Mouse (Mus musculus): ENCODE data around the gene Ric8a. TPM values are rescaled to one million over a fixed set of nuclear protein-coding genes. Genes with fewer than 3 reads are reported as not detected.
"Not testable (repeated sequence)": the region's sequence is repeated elsewhere in the genome, so short reads cannot be mapped to it uniquely, and the experiment has no call there.

Ric8a gene
- polyA plus RNA-seq, 1 experiment from 2014 or later, result 38.9 TPM

- H3K4me2 ChIP-seq; H3K4me1 ChIP-seq (ENCODE audit: control insufficient read depth, insufficient read depth, low read length); H3K9ac ChIP-seq (ENCODE audit: low read depth, low read length); H3K27ac ChIP-seq (ENCODE audit: low read depth, low read length); ATAC-seq (replicated peaks; ENCODE audit: insufficient number of reproducible peaks, low FRiP score, low TSS enrichment); H3K9me3 ChIP-seq (replicated peaks; ENCODE audit: control insufficient read depth, low read length); H3K4me3 ChIP-seq (ENCODE audit: low read depth, low read length); H3K27me3 ChIP-seq (ENCODE audit: control insufficient read depth, insufficient read depth, low read length): not testable (repeated sequence)
- peaks cover 20% of the 10 kb centered on the region for H3K36me3 ChIP-seq (ENCODE audit: control insufficient read depth, insufficient read depth, low read length)
- 95% methylated on average over 16 of the region's 16 CpGs for WGBS (ENCODE audit: insufficient replicate concordance)
Observed at GRCm38 (mm10) chr7:140890636-140891035, 33.9 kb downstream of the Ric8a start.

- Histone ChIP-seq H3K4me1 (ENCODE audit: control insufficient read depth, insufficient read depth, low read length) (no peaks in the 10 kb centered on the region), H3K4me3 (ENCODE audit: low read depth, low read length) (no peak overlapping the region), H3K36me3 (ENCODE audit: control insufficient read depth, insufficient read depth, low read length) (peaks cover 29% of the 10 kb centered on the region), H3K9me3 (replicated peaks; ENCODE audit: control insufficient read depth, low read length) (no peaks in the 10 kb centered on the region), H3K27me3 (ENCODE audit: control insufficient read depth, insufficient read depth, low read length) (no peaks in the 10 kb centered on the region), H3K9ac (ENCODE audit: low read depth, low read length) (no peak overlapping the region), H3K4me2 (no peak overlapping the region), H3K27ac (ENCODE audit: low read depth, low read length) (no peak overlapping the region)
- 87% methylated on average over 7 of the region's 7 CpGs for WGBS (ENCODE audit: insufficient replicate concordance)
- ATAC-seq (replicated peaks; ENCODE audit: insufficient number of reproducible peaks, low FRiP score, low TSS enrichment), result no peak
Observed at GRCm38 (mm10) chr7:140894031-140894430, 37.3 kb downstream of the Ric8a start.

- Histone ChIP-seq H3K27me3 (ENCODE audit: control insufficient read depth, insufficient read depth, low read length) (no peaks in the 10 kb centered on the region), H3K27ac (ENCODE audit: low read depth, low read length) (no peak overlapping the region), H3K36me3 (ENCODE audit: control insufficient read depth, insufficient read depth, low read length) (peaks cover 25% of the 10 kb centered on the region), H3K9ac (ENCODE audit: low read depth, low read length) (no peak overlapping the region), H3K4me1 (ENCODE audit: control insufficient read depth, insufficient read depth, low read length) (no peaks in the 10 kb centered on the region), H3K9me3 (replicated peaks; ENCODE audit: control insufficient read depth, low read length) (no peaks in the 10 kb centered on the region), H3K4me2 (no peak overlapping the region), H3K4me3 (ENCODE audit: low read depth, low read length) (no peak overlapping the region)
- ATAC-seq (replicated peaks; ENCODE audit: insufficient number of reproducible peaks, low FRiP score, low TSS enrichment), result no peak
- 93% methylated on average over 3 of the region's 3 CpGs for WGBS (ENCODE audit: insufficient replicate concordance)
Observed at GRCm38 (mm10) chr7:140894611-140895010, 37.9 kb downstream of the Ric8a start.

- H3K27ac ChIP-seq (ENCODE audit: low read depth, low read length), result no peak overlapping the region
- H3K4me3 ChIP-seq (ENCODE audit: low read depth, low read length), result no peak overlapping the region
- ATAC-seq (replicated peaks; ENCODE audit: insufficient number of reproducible peaks, low FRiP score, low TSS enrichment), result no peak
- H3K27me3 ChIP-seq (ENCODE audit: control insufficient read depth, insufficient read depth, low read length), result no peaks in the 10 kb centered on the region
- 86% methylated on average over 7 of the region's 7 CpGs for WGBS (ENCODE audit: insufficient replicate concordance)
- H3K4me2 ChIP-seq, result no peak overlapping the region
- H3K9me3 ChIP-seq (replicated peaks; ENCODE audit: control insufficient read depth, low read length), result no peaks in the 10 kb centered on the region
- no peak overlapping the region for H3K9ac ChIP-seq (ENCODE audit: low read depth, low read length)
- H3K36me3 ChIP-seq (ENCODE audit: control insufficient read depth, insufficient read depth, low read length), result peaks cover 16% of the 10 kb centered on the region
- peaks cover 7% of the 10 kb centered on the region; the same call in 1 of the 2 replicates for H3K4me1 ChIP-seq (ENCODE audit: control insufficient read depth, insufficient read depth, low read length)
Observed at GRCm38 (mm10) chr7:140897863-140898262, 41.1 kb downstream of the Ric8a start.

- Histone ChIP-seq H3K4me3 (ENCODE audit: low read depth, low read length) (no peak overlapping the region), H3K27me3 (ENCODE audit: control insufficient read depth, insufficient read depth, low read length) (no peaks in the 10 kb centered on the region), H3K9me3 (replicated peaks; ENCODE audit: control insufficient read depth, low read length) (no peaks in the 10 kb centered on the region), H3K9ac (ENCODE audit: low read depth, low read length) (no peak overlapping the region; the same call in 1 of the 2 replicates), H3K4me2 (no peak overlapping the region), H3K4me1 (ENCODE audit: control insufficient read depth, insufficient read depth, low read length) (peaks cover 7% of the 10 kb centered on the region; the same call in 1 of the 2 replicates), H3K27ac (ENCODE audit: low read depth, low read length) (no peak overlapping the region), H3K36me3 (ENCODE audit: control insufficient read depth, insufficient read depth, low read length) (peaks cover 12% of the 10 kb centered on the region)
- no peak for ATAC-seq (replicated peaks; ENCODE audit: insufficient number of reproducible peaks, low FRiP score, low TSS enrichment)
- WGBS (ENCODE audit: insufficient replicate concordance), result 73% methylated on average over 3 of the region's 3 CpGs
Observed at GRCm38 (mm10) chr7:140899121-140899520, 42.4 kb downstream of the Ric8a start.

GRCm38 (mm10) chr7:140900220-140900619 is 43.5 kb downstream of the Ric8a start, which contains the start of gene Cox8b:
TSS of gene Cox8b (minus strand) at chr7:140900446.
- Histone ChIP-seq H3K27me3 (ENCODE audit: control insufficient read depth, insufficient read depth, low read length) (no peaks in the 10 kb centered on the region), H3K27ac (ENCODE audit: low read depth, low read length) (peak within 1 kb of the TSS; percentile 62), H3K4me2 (peak within 1 kb of the TSS; percentile 39), H3K9me3 (replicated peaks; ENCODE audit: control insufficient read depth, low read length) (no peaks in the 10 kb centered on the region), H3K4me3 (ENCODE audit: low read depth, low read length) (peak within 1 kb of the TSS; percentile 8; the same call in 1 of the 2 replicates), H3K9ac (ENCODE audit: low read depth, low read length) (peak within 1 kb of the TSS; percentile 60; the same call in 1 of the 2 replicates), H3K36me3 (ENCODE audit: control insufficient read depth, insufficient read depth, low read length) (peaks cover 12% of the 10 kb centered on the region), H3K4me1 (ENCODE audit: control insufficient read depth, insufficient read depth, low read length) (peaks cover 7% of the 10 kb centered on the region; the same call in 1 of the 2 replicates)
- no peak for ATAC-seq (replicated peaks; ENCODE audit: insufficient number of reproducible peaks, low FRiP score, low TSS enrichment)
- WGBS (ENCODE audit: insufficient replicate concordance), result 54% methylated on average over 10 of the region's 10 CpGs

DNA sequence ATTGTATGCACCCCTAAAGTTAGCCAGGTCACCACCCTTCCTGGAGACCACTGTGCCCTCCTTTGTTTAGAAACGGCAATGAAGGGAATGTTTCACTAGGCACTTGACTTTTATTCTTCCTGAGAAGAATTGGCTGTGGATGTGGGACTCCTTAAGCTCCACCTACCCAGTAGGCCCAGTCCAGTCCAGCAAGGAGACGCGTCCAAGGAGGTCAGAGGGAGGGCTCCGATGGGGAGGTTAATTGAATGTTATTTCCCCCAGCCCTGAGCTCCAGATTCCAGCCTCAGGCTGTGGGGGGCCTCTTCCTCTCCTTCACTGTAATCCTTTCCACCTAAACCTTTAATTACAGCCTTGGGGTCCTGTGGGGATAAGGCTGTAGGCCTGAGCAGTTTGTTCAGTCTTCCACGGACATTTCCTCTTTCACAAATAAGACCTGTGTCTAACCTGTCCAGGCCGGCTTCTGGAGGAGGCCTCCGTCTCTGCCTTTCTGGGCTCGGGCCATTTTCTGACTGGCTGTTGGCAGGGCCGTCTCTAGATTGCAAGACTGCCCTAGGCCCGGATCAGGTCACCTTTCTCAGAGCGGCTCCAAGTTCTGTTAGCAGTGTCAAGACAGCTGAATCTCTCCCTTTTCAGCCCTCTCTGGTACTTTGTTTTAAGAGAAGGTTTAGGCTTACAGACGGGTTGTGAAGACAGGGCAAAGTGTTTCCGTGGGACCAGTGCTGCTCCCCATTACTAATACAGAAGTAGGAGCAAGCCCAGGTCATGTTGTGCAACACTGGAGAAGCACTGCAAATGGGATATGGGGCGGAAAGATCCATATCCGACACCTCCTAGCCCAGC is 45.5 kb downstream of the Ric8a start:
- no peak overlapping the region for H3K4me2 ChIP-seq
- WGBS (ENCODE audit: insufficient replicate concordance), result 77% methylated on average over 15 of the region's 15 CpGs
- no peaks in the 10 kb centered on the region for H3K27me3 ChIP-seq (ENCODE audit: control insufficient read depth, insufficient read depth, low read length)
- peaks cover 7% of the 10 kb centered on the region; the same call in 1 of the 2 replicates for H3K4me1 ChIP-seq (ENCODE audit: control insufficient read depth, insufficient read depth, low read length)
- H3K9ac ChIP-seq (ENCODE audit: low read depth, low read length), result no peak overlapping the region
- no peaks in the 10 kb centered on the region for H3K9me3 ChIP-seq (replicated peaks; ENCODE audit: control insufficient read depth, low read length)
- no peak for ATAC-seq (replicated peaks; ENCODE audit: insufficient number of reproducible peaks, low FRiP score, low TSS enrichment)
- H3K36me3 ChIP-seq (ENCODE audit: control insufficient read depth, insufficient read depth, low read length), result peaks cover 12% of the 10 kb centered on the region
- H3K4me3 ChIP-seq (ENCODE audit: low read depth, low read length), result no peak overlapping the region
- H3K27ac ChIP-seq (ENCODE audit: low read depth, low read length), result no peak overlapping the region

DNA sequence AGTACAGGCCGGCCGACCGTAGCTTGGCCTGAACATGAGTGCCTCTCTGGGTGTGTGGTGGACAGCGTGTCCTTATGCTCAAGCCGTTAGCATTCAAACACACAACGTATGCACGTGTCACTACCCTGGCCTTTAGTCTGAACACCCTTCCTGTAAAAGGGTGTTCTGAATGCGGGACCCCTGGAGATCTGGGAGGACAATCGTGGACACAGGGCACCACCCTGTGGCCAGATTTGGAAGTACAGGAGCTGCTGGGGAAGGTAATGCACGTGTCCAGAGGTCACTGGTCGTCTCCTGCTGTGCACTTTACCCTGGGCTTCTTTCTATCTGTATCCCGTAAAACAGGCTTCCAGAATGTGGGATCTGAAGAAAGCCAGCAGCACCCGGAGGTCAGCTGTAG is 46.5 kb downstream of the Ric8a start:
- Histone ChIP-seq H3K4me3 (ENCODE audit: low read depth, low read length) (no peak overlapping the region), H3K36me3 (ENCODE audit: control insufficient read depth, insufficient read depth, low read length) (peaks cover 3% of the 10 kb centered on the region; the same call in 1 of the 2 replicates), H3K4me2 (no peak overlapping the region), H3K9me3 (replicated peaks; ENCODE audit: control insufficient read depth, low read length) (no peaks in the 10 kb centered on the region), H3K9ac (ENCODE audit: low read depth, low read length) (no peak overlapping the region), H3K27me3 (ENCODE audit: control insufficient read depth, insufficient read depth, low read length) (no peaks in the 10 kb centered on the region), H3K27ac (ENCODE audit: low read depth, low read length) (no peak overlapping the region), H3K4me1 (ENCODE audit: control insufficient read depth, insufficient read depth, low read length) (peaks cover 7% of the 10 kb centered on the region; the same call in 1 of the 2 replicates)
- ATAC-seq (replicated peaks; ENCODE audit: insufficient number of reproducible peaks, low FRiP score, low TSS enrichment), result no peak
- 27% methylated on average over 13 of the region's 13 CpGs for WGBS (ENCODE audit: insufficient replicate concordance)

Measured in heart, embryonic 11.5 days (tissue).